Comparison of ENCODE assay signal across 18 mouse cellular contexts in genomic region chr3:57447889-57448288, GRCm38 (mm10). TPM values are rescaled to one million over a fixed set of nuclear protein-coding genes. Genes with fewer than 3 reads are reported as not detected.
DNase-seq lines count a peak whose midpoint lies in the region; ATAC-seq and TF ChIP-seq lines count a peak whose summit lies in the region.
"Had no signal": no experiment of that assay in that cellular context is flagged by ENCODE, and none has a peak within 500 bp of the region (broad histone marks: within the 10 kb centered on the region; RNA-seq: fewer than 3 reads in every experiment).

No protein-coding gene starts in this region.

- H3K4me2 ChIP-seq in heart, embryonic 12.5 days: no peak overlapping the region
- no peak overlapping the region for H3K4me2 ChIP-seq in intestine, embryonic 15.5 days (replicated peaks)
- H3K4me2 ChIP-seq: hindbrain, embryonic 12.5 days; liver, embryonic 13.5 days had no signal

- ATAC-seq in heart, embryonic 12.5 days (ENCODE audit: insufficient number of reproducible peaks, low FRiP score): no peak
- no peak for ATAC-seq in erythroblast, adult 5-6 weeks (replicated peaks; ENCODE audit: low FRiP score, poor library complexity, severe bottlenecking)
- no peak for ATAC-seq in intestine, embryonic 15.5 days

- TF ChIP-seq POLR2A in heart, adult 2 months (IDR thresholded peaks at IDR 0.05; ENCODE audit: insufficient read depth, low read depth, low read length): no peak

- DNase-seq in heart, adult 2 months: no peak
- DNase-seq in left cerebral cortex, postnatal 25 days (ENCODE audit: low spot score in 2 of 2): peak; percentile 7 to 26
- DNase-seq in left cerebral cortex, postnatal 10 days (ENCODE audit: extremely low spot score in 1 of 2, low spot score in 2 of 2): no peak
- DNase-seq in 3T3-L1 (ENCODE audit: low read depth, low spot score) (peak; percentile 59), NIH3T3 (ENCODE audit: low read depth) (peak; percentile 56)

- H3K27me3 ChIP-seq in heart, adult 2 months (ENCODE audit: control insufficient read depth, insufficient read depth, low read length): no peaks in the 10 kb centered on the region
- H3K27me3 ChIP-seq in heart, embryonic 12.5 days (replicated peaks): no peaks in the 10 kb centered on the region
- H3K27me3 ChIP-seq in intestine, embryonic 15.5 days (replicated peaks): no peaks in the 10 kb centered on the region
- H3K27me3 ChIP-seq: hindbrain, embryonic 12.5 days; liver, embryonic 13.5 days had no signal

- WGBS in heart, adult 2 months: 6% methylated on average over 1 of the region's 1 CpGs
- 23% methylated on average over 1 of the region's 1 CpGs for WGBS in heart, embryonic 12.5 days
- WGBS in intestine, embryonic 15.5 days: 28% methylated on average over 1 of the region's 1 CpGs

- no peaks in the 10 kb centered on the region for H3K9me3 ChIP-seq in heart, embryonic 12.5 days (replicated peaks)
- no peaks in the 10 kb centered on the region for H3K9me3 ChIP-seq in intestine, embryonic 15.5 days
- H3K9me3 ChIP-seq: hindbrain, embryonic 12.5 days; limb, embryonic 10.5 days; liver, embryonic 13.5 days; midbrain, embryonic 10.5 days had no signal

- H3K27ac ChIP-seq in heart, adult 2 months: no peak overlapping the region
- H3K27ac ChIP-seq in heart, embryonic 12.5 days (ENCODE audit: poor library complexity, severe bottlenecking): no peak overlapping the region
- no peak overlapping the region for H3K27ac ChIP-seq in intestine, embryonic 15.5 days
- H3K27ac ChIP-seq: hindbrain, embryonic 12.5 days; limb, embryonic 10.5 days; liver, embryonic 13.5 days; midbrain, embryonic 10.5 days had no signal

- H3K4me1 ChIP-seq in heart, adult 2 months (ENCODE audit: control insufficient read depth, insufficient read depth, low read length): no peaks in the 10 kb centered on the region; the same call in 1 of the 2 replicates
- H3K4me1 ChIP-seq in heart, embryonic 12.5 days (replicated peaks): peaks cover 13% of the 10 kb centered on the region; the same call in 1 of the 2 replicates
- H3K4me1 ChIP-seq in intestine, embryonic 15.5 days (replicated peaks): no peaks in the 10 kb centered on the region
- H3K4me1 ChIP-seq: hindbrain, embryonic 12.5 days; liver, embryonic 13.5 days; midbrain, embryonic 10.5 days had no signal

- peak; percentile 47 for TF ChIP-seq CTCF in heart, adult 2 months (IDR thresholded peaks at IDR 0.05)

- intact Hi-C loops in heart, adult 2 months (cut with DNase I): loop anchor here (1.0 to 5.0 kb wide), 2 partner anchors 116 to 181 kb away; no protein-coding TSS in a partner anchor
- intact Hi-C loops in left cerebral cortex, postnatal 25 days (cut with DNase I): loop anchor here (1.0 kb wide), 1 partner anchor 181 kb away; no protein-coding TSS in a partner anchor
- intact Hi-C loops in left cerebral cortex, postnatal 10 days (cut with DNase I): loop anchor here (1.0 to 5.0 kb wide), 2 partner anchors 106 to 181 kb away; no protein-coding TSS in a partner anchor

- no peaks in the 10 kb centered on the region for H3K79me2 ChIP-seq in heart, adult 2 months (replicated peaks; ENCODE audit: control insufficient read depth, insufficient read depth, low read length)

- H3K9ac ChIP-seq in heart, adult 2 months (ENCODE audit: low read depth, low read length): no peak overlapping the region
- H3K9ac ChIP-seq in heart, embryonic 12.5 days: no peak overlapping the region
- no peak overlapping the region for H3K9ac ChIP-seq in intestine, embryonic 15.5 days
- H3K9ac ChIP-seq: hindbrain, embryonic 12.5 days; liver, embryonic 13.5 days had no signal

- H3K36me3 ChIP-seq in heart, adult 2 months (ENCODE audit: control insufficient read depth, insufficient read depth, low read length): no peaks in the 10 kb centered on the region
- H3K36me3 ChIP-seq in heart, embryonic 12.5 days: no peaks in the 10 kb centered on the region
- no peaks in the 10 kb centered on the region for H3K36me3 ChIP-seq in intestine, embryonic 15.5 days
- H3K36me3 ChIP-seq: hindbrain, embryonic 12.5 days; limb, embryonic 10.5 days; liver, embryonic 13.5 days; midbrain, embryonic 10.5 days had no signal

- no peak overlapping the region for H3K4me3 ChIP-seq in heart, adult 2 months
- H3K4me3 ChIP-seq in heart, embryonic 12.5 days: no peak overlapping the region
- no peak overlapping the region for H3K4me3 ChIP-seq in intestine, embryonic 15.5 days (replicated peaks)
- H3K4me3 ChIP-seq: hindbrain, embryonic 12.5 days; limb, embryonic 10.5 days; liver, embryonic 13.5 days; midbrain, embryonic 10.5 days had no signal

- no peak for TF ChIP-seq EP300 in heart, adult 2 months (IDR thresholded peaks at IDR 0.05; ENCODE audit: insufficient read depth, low read depth, low read length)

RNA-seq across cellular contexts. Expression of gene Tm4sf4, which starts 22.8 kb away (rescaled TPM):
- total RNA-seq in heart, adult 2 months (2021): under 1 TPM; 0.14 to 0.16 TPM
- 0.14 and 0.23 TPM in 2 replicates for polyA plus RNA-seq in heart, adult 2 months (2012; rRNA removed)
- polyA plus RNA-seq in heart, embryonic 12.5 days (2016; fragmentation: Nextera tagmentation; extraction: Ambion mirVana): 0.52 TPM in 1 of 2 replicates, not detected in the other
- not detected for total RNA-seq in left cerebral cortex, postnatal 25 days (2021)
- total RNA-seq in left cerebral cortex, postnatal 10 days (2021): not detected
- not detected in 2 replicates for total RNA-seq in erythroblast, adult 5-6 weeks (2015; ENCODE audit: low replicate concordance)
- total RNA-seq in erythroblast, adult 5-6 weeks (2017; ENCODE audit: low replicate concordance): not detected in 2 replicates
- polyA plus RNA-seq in intestine, embryonic 15.5 days (2015; fragmentation: Nextera tagmentation; extraction: Ambion mirVana): 44.0 and 44.9 TPM in 2 replicates
- total RNA-seq: gastrocnemius, adult 18-20 months; heart, adult 8-10 months; heart, postnatal 10 days; layer of hippocampus, postnatal 14 days; neutrophil, adult 5-6 weeks had no signal
- polyA plus RNA-seq: embryonic facial prominence, embryonic 11.5 days; limb, embryonic 10.5 days; midbrain, embryonic 10.5 days had no signal

Comparison
In these comparisons a context has a peak if more than half of its experiments do, and no peak if none do; other contexts are left out.
1. DNase-seq: peak in left cerebral cortex, postnatal 25 days (2 of 2), 3T3-L1 (single experiment) and NIH3T3 (single experiment); none in heart, adult 2 months (0 of 2) and left cerebral cortex, postnatal 10 days (0 of 2).